Mouse (Mus musculus) thymus, adult 2 months (tissue): ENCODE measurements around the gene Kansl1. TPM values are rescaled to one million over a fixed set of nuclear protein-coding genes. Genes with fewer than 3 reads are reported as not detected.

Experiments used
- DNase-seq: peaks from one replicate; pipeline ENCODE4 v3.0.0; 2021
- H3K27ac ChIP-seq: fragments of 200-500 bp; 2 replicates; pipeline ENCODE4 v1.5.1; 2012; ENCODE audit warnings: low read length, control low read depth; ENCODE audit not compliant: control insufficient read depth, insufficient read depth
- H3K27me3 ChIP-seq: fragments of 200-500 bp; 2 replicates; pipeline ENCODE4 v1.6.1; 2012; ENCODE audit warnings: mild to moderate bottlenecking, low read length, moderate library complexity, mixed read lengths; ENCODE audit not compliant: control insufficient read depth, insufficient read depth
- H3K36me3 ChIP-seq: fragments of 200-500 bp; 2 replicates; pipeline ENCODE4 v1.6.1; 2012; ENCODE audit warnings: mild to moderate bottlenecking, low read length, moderate library complexity; ENCODE audit not compliant: control insufficient read depth, insufficient read depth
- H3K4me1 ChIP-seq: fragments of 200-500 bp; replicated peaks from 2 replicates; pipeline ENCODE4 v1.6.1; 2012; ENCODE audit warnings: low read length; ENCODE audit not compliant: control insufficient read depth, insufficient read depth
- H3K4me3 ChIP-seq: fragments of 200-500 bp; 2 replicates; pipeline ENCODE4 v1.5.1; 2012; ENCODE audit warnings: mild to moderate bottlenecking, low read length, control low read depth, moderate library complexity; ENCODE audit not compliant: control insufficient read depth, insufficient read depth
- CTCF ChIP-seq: fragments of 200-500 bp; IDR thresholded peaks from 2 replicates; pipeline ENCODE4 v1.5.1; 2012; ENCODE audit warnings: mild to moderate bottlenecking, control low read depth, low read length, moderate library complexity, borderline replicate concordance; ENCODE audit not compliant: control insufficient read depth, poor library complexity, insufficient read depth; ENCODE audit errors: extremely low read depth
- POLR2A ChIP-seq: fragments of 200-500 bp; IDR thresholded peaks from 2 replicates; pipeline ENCODE4 v1.6.1; 2012; ENCODE audit warnings: mild to moderate bottlenecking, low read length, control low read depth, moderate library complexity; ENCODE audit not compliant: control insufficient read depth, poor library complexity, insufficient read depth; ENCODE audit errors: extremely low read depth
- WGBS: fragments of 180-500 bp; shearing (Covaris S2); methylation state at CpG from one replicate; pipeline ENCODE4 v1.1.7; 2018; 5-methylcytosine and 5-hydroxymethylcytosine counted together
- polyA plus RNA-seq: library from polyadenylated mRNA; depleted of rRNA; stranded (reverse); fragments of >200 nt; gene quantifications from 2 replicates; pipeline ENCODE4 v1.2.3, GENCODE M21; 2012; rRNA removed

Gene Kansl1
- polyA plus RNA-seq, 1 experiment: 202 TPM

GRCm38 (mm10) chr11:104287113-104287512 is 181.5 kb downstream of the Kansl1 start:
- WGBS: 97% methylated on average over 18 of the region's 18 CpGs
- Histone ChIP-seq H3K36me3 (no peaks in the 10 kb centered on the region), H3K4me3 (no peak overlapping the region), H3K4me1 (peaks cover 6% of the 10 kb centered on the region), H3K27me3 (no peaks in the 10 kb centered on the region), H3K27ac (no peak overlapping the region)
- TF ChIP-seq CTCF (no peak), POLR2A (no peak)
- DNase-seq: no peak

Other genes with a start within 250 kb of the Kansl1 start
- gene Mapt, start 237.5 kb downstream of the Kansl1 start, polyA plus RNA-seq: 0.62 and 1.4 TPM in 2 replicates
- 10.6 and 11.8 TPM in 2 replicates for gene Cdc27, start 81.8 kb upstream of the Kansl1 start, polyA plus RNA-seq
- gene Myl4, start 81.8 kb upstream of the Kansl1 start, polyA plus RNA-seq: 27.7 and 60.8 TPM in 2 replicates
- 12.1 and 14.7 TPM in 2 replicates for gene Itgb3, start 139.1 kb upstream of the Kansl1 start, polyA plus RNA-seq
- gene Gm11639, start 216.8 kb upstream of the Kansl1 start, polyA plus RNA-seq: 0.01 TPM in 1 of 2 replicates, not detected in the other